Mouse (Mus musculus) regulatory T cell (primary cell): Measurements from ENCODE around the gene Zfp536.

Experiments used
- in situ Hi-C: fragments of 300-600 bp; cut with MboI, MseI; formaldehyde crosslinking; loops from one replicate; pipeline ENCODE4 v1.15.1; 2025; ENCODE audit warnings: high pct_unique_total_duplicates

Zfp536 gene

DNA sequence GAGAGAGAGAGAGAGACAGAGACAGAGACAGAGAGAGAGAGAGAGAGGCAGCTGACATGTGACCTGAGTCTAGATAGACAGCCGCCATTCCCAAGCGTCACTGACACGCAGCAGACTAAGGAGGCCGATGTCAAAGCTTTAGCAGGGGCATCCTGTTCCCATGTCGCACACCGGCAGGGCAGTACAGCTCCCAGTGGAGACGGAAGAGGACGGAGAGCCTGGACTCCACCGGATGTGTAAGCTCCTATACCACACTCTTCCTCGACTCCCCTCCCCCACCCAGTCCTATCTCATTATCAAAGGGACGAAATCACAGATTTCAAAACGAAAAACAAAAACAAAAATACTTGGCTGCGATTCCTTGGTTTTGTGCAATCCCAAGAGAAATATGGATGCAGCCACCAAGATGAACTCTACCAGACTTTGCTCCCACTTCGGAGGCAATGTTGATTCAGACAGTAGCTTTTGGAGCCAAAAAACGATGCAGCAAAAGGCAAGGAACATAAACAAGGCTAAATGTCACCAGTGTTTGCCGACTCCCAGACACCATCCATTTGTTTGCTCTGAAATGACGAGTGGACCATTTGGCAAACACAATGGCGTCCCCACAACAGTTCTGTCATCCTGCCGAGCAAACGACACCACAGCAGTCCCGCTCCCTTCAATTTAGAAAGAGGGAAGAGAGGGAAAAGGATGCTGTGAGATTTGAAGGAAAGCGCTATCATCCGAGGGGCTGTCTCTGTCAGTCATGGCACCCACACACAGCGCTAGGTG is 299.9 kb downstream of the Zfp536 start:
- in situ Hi-C loops = no loop called here

DNA sequence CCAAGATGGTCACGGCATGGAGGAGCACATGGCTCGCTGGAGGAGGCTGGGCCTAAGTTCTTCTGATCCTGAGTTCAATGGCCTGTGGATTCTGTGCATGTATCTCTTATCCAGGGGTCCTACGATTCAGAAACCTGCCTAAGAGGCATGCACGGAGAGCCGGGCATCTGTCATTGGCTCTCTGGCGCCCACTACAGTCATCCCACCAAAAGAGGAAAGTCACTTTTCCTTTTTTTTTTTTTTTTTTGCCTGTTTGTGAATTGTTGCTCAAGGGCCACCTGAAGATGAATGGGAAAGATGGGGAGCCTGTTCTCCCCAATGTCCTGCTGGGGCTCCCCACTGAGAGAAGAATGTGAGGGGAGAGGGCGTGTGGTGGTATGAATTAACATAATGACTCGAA is 301.7 kb downstream of the Zfp536 start:
- in situ Hi-C loops = no loop called here

DNA sequence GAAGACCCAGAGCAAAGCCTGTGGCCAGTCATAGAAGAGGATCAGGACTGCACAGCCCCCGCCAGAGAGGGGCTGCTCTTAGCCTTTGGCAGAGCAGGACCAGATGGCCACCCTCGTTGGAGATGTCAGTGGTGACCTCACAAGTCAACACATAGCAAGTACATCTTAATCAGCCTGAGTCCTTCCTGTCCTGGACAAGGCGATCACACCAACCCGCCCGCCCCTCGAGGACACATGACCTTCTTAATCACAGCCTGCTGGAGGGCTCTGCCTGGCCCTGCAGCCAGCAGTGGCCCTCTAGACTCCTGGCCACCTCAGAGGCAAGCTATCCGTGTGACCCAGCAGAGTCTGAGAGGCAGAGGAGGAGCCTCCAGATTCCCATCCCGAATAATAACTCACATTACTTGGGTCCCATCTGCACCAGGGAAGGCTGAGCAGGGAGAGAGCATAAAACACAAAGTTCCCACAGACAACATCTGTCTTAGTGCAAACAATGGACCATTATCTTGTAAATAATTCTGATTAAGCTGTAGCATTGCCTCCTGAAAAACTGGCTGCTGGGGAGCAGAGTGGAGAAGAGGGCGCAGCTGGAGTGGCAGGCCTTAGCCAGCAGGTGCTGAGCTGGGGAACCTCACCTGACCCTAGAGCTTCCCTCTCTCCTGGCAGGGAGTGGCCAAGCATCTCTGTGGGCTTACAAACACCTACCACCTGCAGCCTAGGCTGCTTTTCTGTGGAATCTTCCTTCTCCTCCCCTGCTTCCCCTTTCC is 306.8 kb downstream of the Zfp536 start:
- in situ Hi-C loops = no loop called here

DNA sequence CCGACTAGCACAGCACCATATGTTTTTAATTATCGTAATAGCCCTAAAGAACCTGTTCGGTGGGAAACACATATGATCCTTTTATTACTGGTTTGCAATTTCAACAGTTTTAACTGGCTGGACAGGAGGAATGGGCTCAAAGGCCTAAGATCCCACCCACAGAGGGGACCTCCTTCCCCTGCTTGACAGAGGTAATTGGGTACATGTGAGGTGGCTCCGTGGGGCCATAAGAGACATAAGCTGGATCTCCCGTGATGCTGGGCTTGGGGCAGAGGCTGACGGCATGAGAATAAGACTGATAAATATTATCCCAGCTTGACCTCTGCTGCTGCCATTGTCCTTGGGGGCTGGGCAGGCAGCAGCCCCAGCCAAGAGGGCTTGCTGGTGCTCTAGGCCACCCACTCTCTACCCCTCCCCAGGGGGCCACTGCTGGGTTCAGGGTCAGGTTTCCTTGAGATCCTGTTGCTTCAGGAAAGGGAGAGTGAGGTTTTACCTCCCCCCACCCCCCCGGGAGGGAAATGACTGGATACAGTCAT is 309.2 kb downstream of the Zfp536 start:
- in situ Hi-C loops = no loop called here

DNA sequence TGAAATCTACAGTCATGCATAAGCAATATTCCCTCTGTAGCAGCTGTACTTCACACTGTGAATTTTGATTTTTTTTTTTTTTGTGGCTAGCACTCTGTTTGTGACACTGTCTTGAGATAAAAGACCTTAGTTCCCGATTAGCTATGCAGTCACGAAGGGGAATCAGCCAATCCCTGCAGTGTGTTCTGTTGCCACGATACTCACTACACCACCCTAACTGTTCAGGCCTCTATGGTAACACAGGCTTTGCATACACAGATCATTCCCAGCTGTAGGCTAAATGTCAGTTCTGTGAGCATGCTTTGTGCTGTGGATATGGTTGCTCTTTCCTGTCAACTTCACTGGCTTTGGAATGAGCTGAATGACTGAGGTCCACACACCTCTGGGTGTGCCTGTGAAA is 325.9 kb downstream of the Zfp536 start:
- in situ Hi-C loops = no loop called here

DNA sequence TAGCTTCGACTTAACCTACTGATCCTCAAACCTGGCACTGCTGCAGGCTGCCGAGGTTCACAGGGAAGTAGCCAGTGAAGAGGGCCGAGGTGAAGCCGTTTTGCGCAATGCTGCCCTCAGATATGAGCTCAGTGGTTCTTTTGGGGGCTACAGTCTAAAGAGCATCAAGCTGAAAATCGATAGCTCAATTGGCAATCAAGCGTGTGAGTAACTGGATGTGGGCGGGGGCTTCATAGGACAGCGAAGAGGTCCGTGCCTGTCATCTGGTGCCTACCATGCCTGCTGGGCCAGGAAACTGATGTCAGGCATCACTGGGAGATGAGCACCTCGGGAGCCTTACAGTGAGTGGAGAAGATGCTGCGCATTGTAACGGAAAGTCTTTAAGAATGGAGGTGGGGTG is 333.5 kb downstream of the Zfp536 start:
- in situ Hi-C loops = no loop called here

DNA sequence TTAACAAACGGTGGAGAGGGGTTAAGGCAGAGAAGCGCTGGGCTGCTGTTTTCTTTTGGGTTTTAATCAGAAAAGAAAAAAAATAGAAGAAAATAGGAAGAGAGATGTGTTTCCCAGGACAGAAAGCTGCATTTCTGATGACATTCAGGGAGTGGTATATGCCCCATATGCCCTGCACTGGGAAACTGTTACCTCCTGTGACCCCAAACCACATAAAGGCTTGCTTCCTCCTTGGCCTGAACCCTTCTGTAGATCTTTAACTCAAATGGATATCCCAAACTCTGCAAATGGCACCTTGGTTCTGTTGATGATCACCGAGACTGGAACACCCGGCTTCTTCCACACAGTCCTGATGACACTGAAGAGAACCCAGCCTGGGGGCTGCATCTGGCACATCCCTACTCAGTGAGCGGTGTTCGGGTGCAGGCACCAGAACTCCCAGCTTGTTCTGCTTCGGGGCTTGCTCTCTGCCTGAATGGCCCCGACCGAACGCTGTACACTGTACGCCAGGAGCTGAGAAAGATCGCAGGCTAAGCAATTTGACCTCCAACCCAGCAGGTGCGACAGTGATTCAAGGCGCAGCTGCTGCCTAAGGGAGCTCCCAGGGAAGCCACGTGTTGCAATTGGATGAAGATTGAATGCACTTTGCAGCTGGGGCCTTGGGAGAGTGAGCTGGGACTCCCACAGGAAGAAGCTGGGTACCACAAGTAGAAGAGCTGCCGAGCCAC is 334.2 kb downstream of the Zfp536 start:
- in situ Hi-C loops = no loop called here

DNA sequence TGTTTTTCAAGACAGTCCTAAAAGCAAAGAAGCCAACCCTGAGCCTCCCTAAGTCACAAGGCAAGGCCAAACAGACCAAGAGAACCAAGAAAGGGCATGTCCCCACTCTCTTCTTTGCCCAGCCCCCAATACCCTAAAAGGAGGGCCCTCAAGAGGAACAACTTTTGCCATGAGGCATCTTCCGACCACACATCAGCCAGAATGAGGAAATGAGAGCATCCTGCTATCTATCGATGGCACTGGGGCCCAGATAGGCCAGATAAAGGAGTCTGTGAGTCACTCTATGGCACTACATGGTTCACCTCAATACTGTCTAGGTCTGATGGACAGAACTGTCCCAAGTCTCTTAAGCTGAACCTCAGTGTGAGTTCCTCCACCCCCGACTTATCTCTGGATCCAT is 335.6 kb downstream of the Zfp536 start:
- in situ Hi-C loops = no loop called here

DNA sequence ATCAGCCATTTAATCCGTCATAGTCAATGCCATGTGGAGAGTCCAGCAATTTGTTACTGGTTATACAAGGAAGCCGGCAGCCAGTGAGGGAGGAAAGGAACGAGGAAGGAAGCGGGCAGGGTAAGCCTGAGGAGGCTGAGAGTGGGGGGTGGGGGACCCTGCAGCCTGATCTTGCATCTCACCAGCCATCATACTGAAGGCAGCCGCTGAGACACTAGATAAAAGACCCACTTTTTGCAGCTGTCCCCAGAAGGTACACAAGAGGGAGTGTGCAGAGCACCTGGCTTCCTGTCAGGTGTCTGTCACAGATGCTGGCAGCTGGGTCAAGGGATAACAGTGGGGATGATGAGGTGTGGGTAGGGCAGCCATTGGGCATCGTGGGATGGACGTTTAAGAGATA is 340.3 kb downstream of the Zfp536 start:
- in situ Hi-C loops = no loop called here

DNA sequence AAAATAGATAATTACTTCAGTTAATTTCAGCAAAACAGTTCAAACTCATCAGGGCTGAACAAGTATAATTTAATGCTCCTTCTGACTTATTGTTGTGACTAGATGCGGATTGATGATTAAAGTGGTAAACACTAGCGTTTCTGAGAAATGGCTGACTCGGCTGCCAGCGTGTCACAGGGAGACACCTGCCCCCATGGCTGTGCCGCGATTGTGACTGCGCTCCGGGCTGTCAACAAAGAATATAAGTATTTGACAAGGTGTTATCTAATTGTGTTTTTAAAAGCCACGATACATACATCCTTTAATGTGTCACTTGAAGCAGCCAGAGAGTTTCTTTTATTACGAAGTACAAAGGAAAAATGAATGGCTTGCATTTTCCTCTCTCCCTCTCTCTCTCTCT is 342.0 kb downstream of the Zfp536 start:
- in situ Hi-C loops = no loop called here

DNA sequence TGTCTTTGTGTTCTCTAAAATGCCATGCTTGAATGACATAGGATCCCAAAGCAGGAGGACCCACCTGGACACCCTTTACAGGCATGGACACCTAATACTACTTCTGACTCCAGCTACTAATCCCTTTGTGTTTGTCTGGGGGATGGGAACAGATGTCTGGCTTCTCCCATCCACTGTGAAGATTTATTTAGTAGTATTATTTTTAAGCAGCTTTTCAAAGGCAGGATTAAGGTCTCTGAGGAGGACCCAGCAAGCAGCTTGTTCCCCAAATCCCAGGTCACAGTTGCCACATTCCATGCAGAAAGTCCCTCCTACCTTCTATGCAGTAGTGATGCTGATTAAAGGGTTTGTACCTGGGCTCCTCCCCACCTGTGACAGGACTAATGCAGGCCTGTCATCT is 347.4 kb downstream of the Zfp536 start:
- in situ Hi-C loops = no loop called here

DNA sequence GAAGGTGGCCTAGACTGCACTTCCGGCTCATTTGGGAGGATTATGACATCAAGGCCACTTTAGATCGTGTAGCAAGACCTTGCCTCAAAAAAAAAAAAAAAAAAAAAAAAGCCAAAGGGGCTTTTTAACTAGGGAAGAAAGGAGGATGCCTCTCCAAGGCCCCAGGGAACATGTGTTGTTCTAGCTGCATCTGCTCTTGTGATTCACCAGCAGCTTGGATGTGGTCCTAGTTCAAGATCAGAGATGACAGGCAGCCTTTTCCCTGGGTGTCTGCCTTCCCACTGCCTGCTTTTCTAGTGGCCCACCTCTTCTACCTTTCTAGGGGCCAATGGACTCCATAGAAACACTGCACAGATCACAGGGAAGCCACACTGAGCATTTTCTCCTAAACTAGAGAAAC is 350.5 kb downstream of the Zfp536 start:
- in situ Hi-C loops = no loop called here
